In the genomic region with DNA sequence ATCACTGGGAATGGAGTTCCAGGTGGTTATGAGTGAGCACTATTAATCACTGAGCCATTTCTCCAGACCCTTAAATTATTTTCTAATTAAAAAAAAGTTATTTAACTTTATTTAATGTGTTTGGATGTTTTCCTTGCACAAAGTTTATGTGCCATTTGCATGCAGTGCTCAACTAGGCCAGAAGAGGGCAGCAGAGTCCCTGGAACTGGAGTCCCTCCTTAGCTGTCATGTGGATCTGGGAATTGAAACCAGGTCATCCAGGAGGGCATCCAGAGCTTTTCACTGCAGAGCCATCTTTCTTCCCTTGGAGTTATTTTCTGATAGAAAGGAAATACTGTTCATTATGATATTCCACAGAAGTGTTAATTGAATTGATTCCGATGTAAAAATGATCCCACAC, we compare ENCODE assay signal across 8 mouse cellular contexts.
DNase-seq lines count a peak whose midpoint lies in the region; ATAC-seq and TF ChIP-seq lines count a peak whose summit lies in the region.
"Had no signal": no experiment of that assay in that cellular context is flagged by ENCODE, and none has a peak within 500 bp of the region (broad histone marks: within the 10 kb centered on the region; RNA-seq: fewer than 3 reads in every experiment).

No protein-coding gene starts in this region.

- no peak overlapping the region for H3K4me3 ChIP-seq in midbrain, embryonic 11.5 days (ENCODE audit: low read depth, low read length)
- H3K4me3 ChIP-seq in midbrain, embryonic 13.5 days (replicated peaks), result no peak overlapping the region
- no peak overlapping the region for H3K4me3 ChIP-seq in lung, postnatal 0 days (ENCODE audit: low read depth, low read length)
- H3K4me3 ChIP-seq: neural tube, embryonic 13.5 days had no signal

- peak; percentile 90 for DNase-seq in midbrain, embryonic 11.5 days (ENCODE audit: low spot score, missing footprints)
- peak; percentile 12 for DNase-seq in T-cell, adult 2 months (ENCODE audit: low spot score)
- DNase-seq in cerebellum, postnatal 10 days, result peak; percentile 72 to 84
- peak; percentile 73 for DNase-seq in heart, postnatal 4 days
- peak; percentile 19 for DNase-seq in lung, postnatal 0 days (ENCODE audit: low spot score)
- DNase-seq in spleen, postnatal 10 days (ENCODE audit: low spot score in 2 of 2), result peak; percentile 37 to 72

- ATAC-seq in midbrain, embryonic 11.5 days (ENCODE audit: low FRiP score), result no peak
- ATAC-seq in midbrain, embryonic 13.5 days, result no peak
- no peak for ATAC-seq in lung, postnatal 0 days

- no peaks in the 10 kb centered on the region for H3K36me3 ChIP-seq in midbrain, embryonic 11.5 days (ENCODE audit: control insufficient read depth, insufficient read depth, low read length)
- H3K36me3 ChIP-seq in midbrain, embryonic 13.5 days, result no peaks in the 10 kb centered on the region
- no peaks in the 10 kb centered on the region for H3K36me3 ChIP-seq in lung, postnatal 0 days (ENCODE audit: insufficient read depth, low read length)
- H3K36me3 ChIP-seq: neural tube, embryonic 13.5 days had no signal

- H3K27me3 ChIP-seq in midbrain, embryonic 11.5 days (ENCODE audit: control insufficient read depth, insufficient read depth, low read length), result no peaks in the 10 kb centered on the region
- no peaks in the 10 kb centered on the region for H3K27me3 ChIP-seq in midbrain, embryonic 13.5 days
- H3K27me3 ChIP-seq in lung, postnatal 0 days (replicated peaks; ENCODE audit: insufficient read depth, low read length), result no peaks in the 10 kb centered on the region
- H3K27me3 ChIP-seq: neural tube, embryonic 13.5 days had no signal

- no peak overlapping the region for H3K27ac ChIP-seq in midbrain, embryonic 11.5 days (ENCODE audit: low read depth, low read length)
- no peak overlapping the region for H3K27ac ChIP-seq in midbrain, embryonic 13.5 days
- H3K27ac ChIP-seq in lung, postnatal 0 days (ENCODE audit: low read length), result no peak overlapping the region
- H3K27ac ChIP-seq: neural tube, embryonic 13.5 days had no signal

- peaks cover 5% of the 10 kb centered on the region; the same call in 1 of the 2 replicates for H3K4me1 ChIP-seq in midbrain, embryonic 11.5 days (ENCODE audit: control insufficient read depth, insufficient read depth, low read length)
- H3K4me1 ChIP-seq in midbrain, embryonic 13.5 days (replicated peaks), result peaks cover 12% of the 10 kb centered on the region
- no peaks in the 10 kb centered on the region for H3K4me1 ChIP-seq in lung, postnatal 0 days (ENCODE audit: insufficient read depth, low read depth, low read length)

- H3K9me3 ChIP-seq in midbrain, embryonic 11.5 days (ENCODE audit: control insufficient read depth, low read length), result no peaks in the 10 kb centered on the region
- H3K9me3 ChIP-seq in midbrain, embryonic 13.5 days, result no peaks in the 10 kb centered on the region
- H3K9me3 ChIP-seq in lung, postnatal 0 days (ENCODE audit: low read length), result no peaks in the 10 kb centered on the region
- H3K9me3 ChIP-seq: neural tube, embryonic 13.5 days had no signal

- 97% methylated on average over 1 of the region's 1 CpGs for WGBS in midbrain, embryonic 11.5 days
- WGBS in midbrain, embryonic 13.5 days, result 98% methylated on average over 1 of the region's 1 CpGs
- WGBS in lung, postnatal 0 days, result 100% methylated on average over 1 of the region's 1 CpGs

- H3K9ac ChIP-seq in midbrain, embryonic 11.5 days (ENCODE audit: low read length), result no peak overlapping the region
- no peak overlapping the region for H3K9ac ChIP-seq in midbrain, embryonic 13.5 days (replicated peaks)
- H3K9ac ChIP-seq in lung, postnatal 0 days (replicated peaks; ENCODE audit: low read depth), result no peak overlapping the region
- H3K9ac ChIP-seq: neural tube, embryonic 13.5 days had no signal

- TF ChIP-seq CTCF in lung, postnatal 0 days (IDR thresholded peaks at IDR 0.05), result peak; percentile 84

- no peak overlapping the region for H3K4me2 ChIP-seq in midbrain, embryonic 11.5 days
- no peak overlapping the region for H3K4me2 ChIP-seq in midbrain, embryonic 13.5 days (replicated peaks)
- H3K4me2 ChIP-seq in lung, postnatal 0 days (replicated peaks; ENCODE audit: low read depth, low read length), result no peak overlapping the region
- H3K4me2 ChIP-seq: neural tube, embryonic 13.5 days had no signal

- TF ChIP-seq EP300 in lung, postnatal 0 days (IDR thresholded peaks at IDR 0.05), result no peak

Comparison
In these comparisons a context has a peak if more than half of its experiments do, and no peak if none do; other contexts are left out.
1. DNase-seq: peak in every context shown above with its lines; median percentile 90 in midbrain, embryonic 11.5 days; 78 in cerebellum, postnatal 10 days; 73 in heart, postnatal 4 days; 54 in spleen, postnatal 10 days; 19 in lung, postnatal 0 days; 12 in T-cell, adult 2 months.